Mouse (Mus musculus): ENCODE data around the gene Nmral1. TPM values are rescaled to one million over a fixed set of nuclear protein-coding genes. Genes with fewer than 3 reads are reported as not detected.
A peak's percentile ranks its signal among the peaks of the same experiment; 100 is the strongest.
"Not testable (repeated sequence)": the region's sequence is repeated elsewhere in the genome, so short reads cannot be mapped to it uniquely, and the experiment has no call there.

The Nmral1 gene
- total and polyA plus RNA-seq, 2 experiments from 2014 or later = 44.3 to 45.7 TPM

DNA sequence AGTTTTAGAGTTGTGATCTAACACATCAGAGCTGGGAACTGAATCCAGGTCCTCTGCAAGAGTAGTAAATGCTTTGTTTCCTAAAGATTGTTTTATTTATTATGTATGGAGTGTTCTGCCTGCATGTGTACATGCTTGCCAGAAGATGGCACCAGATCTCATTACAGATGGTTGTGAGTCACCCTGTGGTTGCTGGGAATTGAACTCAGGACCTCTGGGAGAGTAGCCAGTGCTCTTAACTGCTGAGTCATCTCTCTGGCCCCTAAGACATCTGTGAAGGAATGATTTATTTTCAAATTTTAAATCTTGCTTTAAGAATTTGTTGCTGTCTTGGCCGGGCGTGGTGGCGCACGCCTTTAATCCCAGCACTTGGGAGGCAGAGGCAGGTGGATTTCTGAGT, 29.8 kb downstream of the Nmral1 start:
- not testable (repeated sequence) for H3K27ac ChIP-seq (ENCODE audit: low read depth, low read length)
- peak; percentile 41 for TF ChIP-seq CTCF (IDR thresholded peaks at IDR 0.05; ENCODE audit: low read depth)
- WGBS = 98% methylated on average over 4 of the region's 4 CpGs

DNA sequence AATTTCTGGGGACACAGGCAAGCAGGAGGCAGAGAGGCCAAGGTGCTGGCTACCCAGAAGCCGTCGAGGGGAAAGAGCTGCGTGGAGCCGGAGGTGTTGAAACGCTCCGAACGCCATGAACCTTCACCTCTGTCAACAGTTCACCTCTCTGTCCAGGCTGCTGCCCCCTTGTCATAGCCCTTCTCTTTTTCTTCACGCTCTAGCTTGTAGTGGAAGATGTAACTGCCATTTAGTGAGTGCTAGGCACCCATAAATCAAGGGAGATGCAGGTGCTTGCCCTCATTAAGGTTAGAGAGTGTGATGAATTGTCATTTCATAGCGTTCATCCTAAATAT, 34.7 kb downstream of the Nmral1 start:
- H3K4me2 ChIP-seq (ENCODE audit: low read depth) = peak overlapping the region; percentile 94
- 2% methylated on average over 9 of the region's 9 CpGs for WGBS
- peak; percentile 1; the same call in 1 of the 2 replicates for ATAC-seq

More for the DNA sequence above, 29.8 kb downstream of the Nmral1 start:
- not testable (repeated sequence) for H3K4me3 ChIP-seq (ENCODE audit: low read depth, low read length); H3K27me3 ChIP-seq (ENCODE audit: insufficient read depth, low read length); ATAC-seq; H3K9me3 ChIP-seq (ENCODE audit: low read length); H3K4me2 ChIP-seq (ENCODE audit: low read depth); H3K4me1 ChIP-seq (ENCODE audit: insufficient read depth); H3K9ac ChIP-seq; DNase-seq
- peaks cover 57% of the 10 kb centered on the region for H3K36me3 ChIP-seq (ENCODE audit: insufficient read depth)

DNA sequence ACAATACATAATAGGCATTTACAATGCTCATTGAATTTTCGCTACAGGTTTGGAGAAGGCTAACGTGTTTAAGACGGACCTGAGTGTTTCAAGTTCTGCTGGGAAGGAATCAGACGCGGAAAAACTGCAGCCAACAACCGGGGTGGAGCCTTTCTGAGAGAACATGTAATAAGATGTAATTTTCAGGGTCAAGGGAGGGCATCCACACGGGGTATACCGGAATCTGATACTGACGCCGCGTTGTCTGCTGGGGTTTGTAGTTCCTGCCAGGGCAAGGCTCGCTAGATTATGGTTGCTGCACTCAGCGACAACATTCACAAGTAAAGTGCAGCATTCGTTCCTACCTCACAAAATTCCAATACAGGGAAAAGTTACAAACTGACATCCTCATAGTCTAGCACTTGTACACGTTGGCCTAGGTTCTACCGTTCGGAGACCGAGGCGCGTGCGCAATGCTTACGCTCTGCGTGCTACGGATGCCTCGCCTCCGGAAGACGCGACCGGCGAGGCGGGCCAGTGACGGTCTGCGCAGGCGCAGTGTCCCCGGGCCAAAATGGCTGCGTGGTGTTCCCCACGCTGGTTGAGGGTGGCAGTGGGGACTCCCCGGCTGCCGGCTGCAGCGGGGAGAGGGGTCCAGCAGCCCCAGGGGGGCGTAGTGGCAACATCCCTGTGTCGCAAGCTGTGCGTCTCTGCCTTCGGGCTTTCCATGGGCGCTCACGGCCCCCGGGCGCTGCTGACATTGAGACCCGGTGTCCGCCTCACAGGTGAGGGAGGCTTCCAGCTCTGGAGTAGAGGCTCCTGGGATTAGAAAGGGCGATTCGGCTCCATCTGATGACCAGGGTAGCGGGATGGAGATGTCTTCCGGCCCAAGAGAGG, 35.3 kb downstream of the Nmral1 start:
- Histone ChIP-seq H3K9me3 (ENCODE audit: low read length) (no peaks in the 10 kb centered on the region), H3K4me1 (ENCODE audit: insufficient read depth) (peaks cover 10% of the 10 kb centered on the region; the same call in 1 of the 2 replicates), H3K4me2 (ENCODE audit: low read depth) (peak overlapping the region; percentile 94), H3K27me3 (ENCODE audit: insufficient read depth, low read length) (no peaks in the 10 kb centered on the region), H3K27ac (ENCODE audit: low read depth, low read length) (peak overlapping the region; percentile 81), H3K9ac (peak overlapping the region; percentile 86), H3K36me3 (ENCODE audit: insufficient read depth) (peaks cover 8% of the 10 kb centered on the region; the same call in 1 of the 2 replicates), H3K4me3 (ENCODE audit: low read depth, low read length) (peak overlapping the region; percentile 65)
- peak; percentile 98 for DNase-seq
- ATAC-seq = peak; percentile 95
- TF ChIP-seq CTCF (IDR thresholded peaks at IDR 0.05; ENCODE audit: low read depth) = peak; percentile 21; the same call in 1 of the 2 replicates
- under 1% methylated on average over 54 of the region's 54 CpGs for WGBS

More for the DNA sequence above, 34.7 kb downstream of the Nmral1 start:
- Histone ChIP-seq H3K27ac (ENCODE audit: low read depth, low read length) (peak overlapping the region; percentile 81; the same call in 1 of the 2 replicates), H3K27me3 (ENCODE audit: insufficient read depth, low read length) (no peaks in the 10 kb centered on the region), H3K36me3 (ENCODE audit: insufficient read depth) (peaks cover 13% of the 10 kb centered on the region), H3K9me3 (ENCODE audit: low read length) (no peaks in the 10 kb centered on the region), H3K4me1 (ENCODE audit: insufficient read depth) (peaks cover 9% of the 10 kb centered on the region; the same call in 1 of the 2 replicates), H3K4me3 (ENCODE audit: low read depth, low read length) (peak overlapping the region; percentile 65), H3K9ac (peak overlapping the region; percentile 86)
- TF ChIP-seq CTCF (IDR thresholded peaks at IDR 0.05; ENCODE audit: low read depth) = no peak
- no peak for DNase-seq

DNA sequence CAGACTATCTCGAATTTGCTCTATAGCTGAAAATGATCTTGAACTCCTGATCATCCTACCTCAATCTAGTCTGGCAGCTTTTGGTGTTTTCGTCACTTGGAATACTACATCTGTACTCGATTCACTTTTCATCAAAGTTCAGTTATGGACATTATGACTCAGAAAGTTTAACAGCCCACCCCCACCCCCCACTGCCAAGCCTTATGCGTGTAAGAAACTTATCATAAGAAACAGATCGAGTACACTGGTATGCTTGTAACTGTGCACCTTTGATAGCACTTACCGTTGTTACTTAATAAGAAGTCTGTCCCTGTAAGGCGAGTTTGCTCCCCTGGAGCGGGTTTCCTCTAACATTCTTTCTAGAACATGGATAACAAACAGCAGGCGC, 36.0 kb downstream of the Nmral1 start:
- peak overlapping the region; percentile 86 for H3K9ac ChIP-seq
- H3K27ac ChIP-seq (ENCODE audit: low read depth, low read length) = peak overlapping the region; percentile 81
- H3K36me3 ChIP-seq (ENCODE audit: insufficient read depth) = peaks cover 8% of the 10 kb centered on the region; the same call in 1 of the 2 replicates
- peak overlapping the region; percentile 94 for H3K4me2 ChIP-seq (ENCODE audit: low read depth)
- peaks cover 15% of the 10 kb centered on the region for H3K4me1 ChIP-seq (ENCODE audit: insufficient read depth)
- H3K4me3 ChIP-seq (ENCODE audit: low read depth, low read length) = peak overlapping the region; percentile 65
- H3K9me3 ChIP-seq (ENCODE audit: low read length) = no peaks in the 10 kb centered on the region
- WGBS = 31% methylated on average over 9 of the region's 9 CpGs
- no peak for ATAC-seq
- TF ChIP-seq CTCF (IDR thresholded peaks at IDR 0.05; ENCODE audit: low read depth) = no peak
- H3K27me3 ChIP-seq (ENCODE audit: insufficient read depth, low read length) = no peaks in the 10 kb centered on the region
- no peak for DNase-seq

DNA sequence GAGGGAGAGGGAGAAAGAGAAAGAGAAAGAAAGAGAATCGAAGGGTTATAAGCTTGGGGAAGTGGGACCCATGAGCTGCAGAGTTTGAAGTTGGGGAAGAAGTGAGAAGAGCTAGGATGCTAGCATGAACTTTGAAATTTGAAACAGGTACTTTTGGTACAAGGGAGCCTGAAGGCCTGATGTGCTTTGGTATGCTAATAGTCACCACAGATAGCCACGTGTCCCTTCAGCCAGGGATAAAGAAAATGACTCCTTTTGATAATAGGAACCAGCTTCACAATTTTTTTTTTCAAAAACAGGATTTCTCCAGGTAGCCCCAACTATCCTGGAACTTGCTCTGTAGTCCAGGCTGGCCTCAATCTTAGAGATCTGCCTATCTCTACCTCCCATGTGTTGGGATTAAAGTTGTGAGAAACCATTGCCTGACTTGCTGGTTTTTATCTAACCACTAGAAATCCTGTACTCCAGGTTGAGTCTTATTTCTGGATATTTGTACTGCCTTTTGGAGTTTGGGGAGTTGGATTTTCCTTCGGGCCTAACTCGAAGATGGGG, 36.5 kb downstream of the Nmral1 start:
- Histone ChIP-seq H3K4me3 (ENCODE audit: low read depth, low read length) (no peak overlapping the region), H3K4me2 (ENCODE audit: low read depth) (peak overlapping the region; percentile 94; the same call in 1 of the 2 replicates), H3K27me3 (ENCODE audit: insufficient read depth, low read length) (no peaks in the 10 kb centered on the region), H3K36me3 (ENCODE audit: insufficient read depth) (peaks cover 3% of the 10 kb centered on the region; the same call in 1 of the 2 replicates), H3K9me3 (ENCODE audit: low read length) (no peaks in the 10 kb centered on the region), H3K4me1 (ENCODE audit: insufficient read depth) (peaks cover 15% of the 10 kb centered on the region), H3K9ac (no peak overlapping the region), H3K27ac (ENCODE audit: low read depth, low read length) (no peak overlapping the region)
- TF ChIP-seq CTCF (IDR thresholded peaks at IDR 0.05; ENCODE audit: low read depth) = no peak
- WGBS = 81% methylated on average over 4 of the region's 4 CpGs
- DNase-seq (no peak), ATAC-seq (no peak)

DNA sequence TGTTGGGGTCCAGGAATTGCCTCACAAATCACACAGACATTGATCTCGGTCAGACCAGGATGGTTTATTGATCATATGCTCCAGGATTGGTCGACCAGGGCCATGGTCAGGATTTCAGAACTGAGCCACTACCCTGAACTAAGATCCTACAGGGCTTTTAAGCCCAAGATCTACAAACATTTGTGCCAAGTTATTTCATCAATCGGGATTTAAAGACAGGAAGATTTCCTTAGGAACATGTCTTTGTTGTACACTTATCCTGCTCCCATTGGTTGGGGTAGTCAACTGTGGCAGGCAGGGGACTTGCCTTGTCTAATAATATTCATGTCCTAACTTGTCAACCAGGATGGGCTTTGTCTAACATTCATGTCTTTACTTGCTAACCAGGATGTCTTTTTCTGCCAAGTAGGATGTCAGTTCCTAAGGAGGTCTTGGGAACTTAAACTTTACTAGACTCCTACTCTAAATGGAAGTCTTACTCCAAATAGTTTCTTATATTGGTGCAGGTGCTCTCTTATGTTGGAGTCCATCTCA, 38.2 kb downstream of the Nmral1 start:
- WGBS = 83% methylated on average over 3 of the region's 3 CpGs
- not testable (repeated sequence) for H3K36me3 ChIP-seq (ENCODE audit: insufficient read depth); ATAC-seq; H3K4me2 ChIP-seq (ENCODE audit: low read depth); H3K9ac ChIP-seq; H3K4me3 ChIP-seq (ENCODE audit: low read depth, low read length); H3K27ac ChIP-seq (ENCODE audit: low read depth, low read length); DNase-seq; H3K27me3 ChIP-seq (ENCODE audit: insufficient read depth, low read length); H3K9me3 ChIP-seq (ENCODE audit: low read length)
- H3K4me1 ChIP-seq (ENCODE audit: insufficient read depth) = peaks cover 15% of the 10 kb centered on the region

Measured in forebrain, postnatal 0 days (tissue).